Mouse (Mus musculus): ENCODE data around the gene Gm21887. TPM values are rescaled to one million over a fixed set of nuclear protein-coding genes. Genes with fewer than 3 reads are reported as not detected.
"Not testable (repeated sequence)": the region's sequence is repeated elsewhere in the genome, so short reads cannot be mapped to it uniquely, and the experiment has no call there.

Gene Gm21887
- polyA plus RNA-seq, 1 experiment: 39.8 TPM

GRCm38 (mm10) chrX:170008584-170008983 is 875 bp upstream of the Gm21887 start:
- H3ac ChIP-seq (ENCODE audit: control insufficient read depth, insufficient read length): peak overlapping the region; percentile 1
- not testable (repeated sequence) for H3K27me3 ChIP-seq (ENCODE audit: control insufficient read depth, insufficient read depth, insufficient read length); H3K4me3 ChIP-seq; H3K4me2 ChIP-seq (ENCODE audit: low read depth); H3K79me2 ChIP-seq (ENCODE audit: control insufficient read depth, insufficient read depth); H3K36me3 ChIP-seq (ENCODE audit: control insufficient read depth, insufficient read depth)

GRCm38 (mm10) chrX:170009801-170010221 is 352 bp downstream of the Gm21887 start:
- H3K36me3 ChIP-seq (ENCODE audit: control insufficient read depth, insufficient read depth); H3K79me2 ChIP-seq (ENCODE audit: control insufficient read depth, insufficient read depth); H3K27me3 ChIP-seq (ENCODE audit: control insufficient read depth, insufficient read depth, insufficient read length): not testable (repeated sequence)
- peak overlapping the region; percentile 4 for H3K4me2 ChIP-seq (ENCODE audit: low read depth)
- peak overlapping the region; percentile 1 for H3ac ChIP-seq (ENCODE audit: control insufficient read depth, insufficient read length)
- peak; percentile 75 for TF ChIP-seq E2F4 (IDR thresholded peaks at IDR 0.05; ENCODE audit: insufficient read depth)
- peak overlapping the region; percentile 24 for H3K4me3 ChIP-seq

- not testable (repeated sequence) for H3K79me2 ChIP-seq (ENCODE audit: control insufficient read depth, insufficient read depth); H3K27me3 ChIP-seq (ENCODE audit: control insufficient read depth, insufficient read depth, insufficient read length); H3K36me3 ChIP-seq (ENCODE audit: control insufficient read depth, insufficient read depth); H3ac ChIP-seq (ENCODE audit: control insufficient read depth, insufficient read length); H3K4me3 ChIP-seq
- peak overlapping the region; percentile 55 for H3K4me2 ChIP-seq (ENCODE audit: low read depth)
These were observed 1.4 kb downstream of the Gm21887 start for GRCm38 (mm10) chrX:170010581-170011528.

GRCm38 (mm10) chrX:170011529-170011879 is 2.0 kb downstream of the Gm21887 start:
- H3K79me2 ChIP-seq (ENCODE audit: control insufficient read depth, insufficient read depth); H3K27me3 ChIP-seq (ENCODE audit: control insufficient read depth, insufficient read depth, insufficient read length); H3K36me3 ChIP-seq (ENCODE audit: control insufficient read depth, insufficient read depth); H3K4me2 ChIP-seq (ENCODE audit: low read depth); H3K4me3 ChIP-seq; H3ac ChIP-seq (ENCODE audit: control insufficient read depth, insufficient read length): not testable (repeated sequence)

GRCm38 (mm10) chrX:170013421-170013820 is 4.0 kb downstream of the Gm21887 start:
- not testable (repeated sequence) for H3ac ChIP-seq (ENCODE audit: control insufficient read depth, insufficient read length); H3K27me3 ChIP-seq (ENCODE audit: control insufficient read depth, insufficient read depth, insufficient read length); H3K4me3 ChIP-seq; H3K36me3 ChIP-seq (ENCODE audit: control insufficient read depth, insufficient read depth); H3K79me2 ChIP-seq (ENCODE audit: control insufficient read depth, insufficient read depth); H3K4me2 ChIP-seq (ENCODE audit: low read depth)

GRCm38 (mm10) chrX:170014038-170014437 is 4.6 kb downstream of the Gm21887 start:
- not testable (repeated sequence) for H3K4me2 ChIP-seq (ENCODE audit: low read depth); H3ac ChIP-seq (ENCODE audit: control insufficient read depth, insufficient read length)

GRCm38 (mm10) chrX:170015883-170016282 is 6.4 kb downstream of the Gm21887 start:
- H3K4me3 ChIP-seq; H3K27me3 ChIP-seq (ENCODE audit: control insufficient read depth, insufficient read depth, insufficient read length); H3K4me2 ChIP-seq (ENCODE audit: low read depth); H3ac ChIP-seq (ENCODE audit: control insufficient read depth, insufficient read length); H3K79me2 ChIP-seq (ENCODE audit: control insufficient read depth, insufficient read depth): not testable (repeated sequence)
- H3K36me3 ChIP-seq (ENCODE audit: control insufficient read depth, insufficient read depth): peaks cover 13% of the 10 kb centered on the region

More at GRCm38 (mm10) chrX:170014038-170014437, 4.6 kb downstream of the Gm21887 start:
- not testable (repeated sequence) for H3K4me3 ChIP-seq; H3K79me2 ChIP-seq (ENCODE audit: control insufficient read depth, insufficient read depth); H3K27me3 ChIP-seq (ENCODE audit: control insufficient read depth, insufficient read depth, insufficient read length); H3K36me3 ChIP-seq (ENCODE audit: control insufficient read depth, insufficient read depth)

- Histone ChIP-seq H3K4me2 (ENCODE audit: low read depth) (peak overlapping the region; percentile 46), H3K4me3 (peak overlapping the region; percentile 1), H3K36me3 (ENCODE audit: control insufficient read depth, insufficient read depth) (peaks cover 13% of the 10 kb centered on the region)
- peak; percentile 16 for TF ChIP-seq USF1 (IDR thresholded peaks at IDR 0.05; ENCODE audit: low read depth)
- H3ac ChIP-seq (ENCODE audit: control insufficient read depth, insufficient read length); H3K79me2 ChIP-seq (ENCODE audit: control insufficient read depth, insufficient read depth); H3K27me3 ChIP-seq (ENCODE audit: control insufficient read depth, insufficient read depth, insufficient read length): not testable (repeated sequence)
These were observed 8.1 kb downstream of the Gm21887 start for GRCm38 (mm10) chrX:170017333-170018245.

- Histone ChIP-seq H3K4me3 (peak overlapping the region; percentile 2), H3K36me3 (ENCODE audit: control insufficient read depth, insufficient read depth) (peaks cover 13% of the 10 kb centered on the region)
- not testable (repeated sequence) for H3K79me2 ChIP-seq (ENCODE audit: control insufficient read depth, insufficient read depth); H3K27me3 ChIP-seq (ENCODE audit: control insufficient read depth, insufficient read depth, insufficient read length); H3K4me2 ChIP-seq (ENCODE audit: low read depth); H3ac ChIP-seq (ENCODE audit: control insufficient read depth, insufficient read length)
These were observed 9.2 kb downstream of the Gm21887 start for GRCm38 (mm10) chrX:170018571-170019218.

- not testable (repeated sequence) for H3K79me2 ChIP-seq (ENCODE audit: control insufficient read depth, insufficient read depth); H3ac ChIP-seq (ENCODE audit: control insufficient read depth, insufficient read length); H3K27me3 ChIP-seq (ENCODE audit: control insufficient read depth, insufficient read depth, insufficient read length)
- Histone ChIP-seq H3K4me3 (peak overlapping the region; percentile 2), H3K36me3 (ENCODE audit: control insufficient read depth, insufficient read depth) (peaks cover 13% of the 10 kb centered on the region), H3K4me2 (ENCODE audit: low read depth) (peak overlapping the region; percentile 13)
These were observed 9.9 kb downstream of the Gm21887 start for GRCm38 (mm10) chrX:170019219-170019953.

Measured in myocyte (in vitro differentiated cells).